Mouse (Mus musculus): ENCODE data around the gene 1190005I06Rik. TPM values are rescaled to one million over a fixed set of nuclear protein-coding genes. Genes with fewer than 3 reads are reported as not detected.

The 1190005I06Rik gene
- total RNA-seq, 2 experiments from 2014 or later = 0.84 to 1.5 TPM

- intact Hi-C loops (cut with DNase I) = no loop called here
- no peak for DNase-seq
These were observed 84.1 kb downstream of the 1190005I06Rik start for GRCm38 (mm10) chr8:120563348-120563724.

GRCm38 (mm10) chr8:120562680-120563347 lies 84.6 kb downstream of the 1190005I06Rik start:
- DNase-seq = no peak
- intact Hi-C loops (cut with DNase I) = no loop called here

GRCm38 (mm10) chr8:120561539-120562435 lies 85.6 kb downstream of the 1190005I06Rik start:
- DNase-seq = no peak
- intact Hi-C loops (cut with DNase I) = no loop called here

GRCm38 (mm10) chr8:120560535-120560934 lies 86.9 kb downstream of the 1190005I06Rik start:
- intact Hi-C loops (cut with DNase I) = no loop called here
- no peak for DNase-seq

- intact Hi-C loops (cut with DNase I) = no loop called here
These were observed 87.8 kb downstream of the 1190005I06Rik start for GRCm38 (mm10) chr8:120559654-120560053.

More at GRCm38 (mm10) chr8:120559654-120560053, 87.8 kb downstream of the 1190005I06Rik start:
- DNase-seq = no peak

Other genes with a start within 250 kb of the 1190005I06Rik start
- gene Gins2, start 58.3 kb downstream of the 1190005I06Rik start, total RNA-seq (2021) = under 1 TPM; 0.66 to 0.94 TPM
- not detected for gene Gm27021, start 20.4 kb upstream of the 1190005I06Rik start, total RNA-seq (2021)
- gene Cox4i1, start 20.6 kb upstream of the 1190005I06Rik start, total RNA-seq (2021) = 1,000 to 10,000 TPM; 1,608 to 1,616 TPM
- 10 to 100 TPM; 23.4 to 26.9 TPM for gene Emc8, start 20.9 kb upstream of the 1190005I06Rik start, total RNA-seq (2021)
- gene Irf8, start 88.7 kb upstream of the 1190005I06Rik start, total RNA-seq (2021) = 1 to 10 TPM; 6.7 to 9.9 TPM